Mouse (Mus musculus) c-Kit-positive CD71-positive TER-119-negative erythroid progenitor cells, embryonic 14.5 days (primary cell): ENCODE data around the gene Trp53tg5.

Experiments used
- DNase-seq: peaks from one replicate; pipeline ENCODE4 v3.0.0-alpha.2; 2013; ENCODE audit warnings: low read depth

Trp53tg5 gene

DNA sequence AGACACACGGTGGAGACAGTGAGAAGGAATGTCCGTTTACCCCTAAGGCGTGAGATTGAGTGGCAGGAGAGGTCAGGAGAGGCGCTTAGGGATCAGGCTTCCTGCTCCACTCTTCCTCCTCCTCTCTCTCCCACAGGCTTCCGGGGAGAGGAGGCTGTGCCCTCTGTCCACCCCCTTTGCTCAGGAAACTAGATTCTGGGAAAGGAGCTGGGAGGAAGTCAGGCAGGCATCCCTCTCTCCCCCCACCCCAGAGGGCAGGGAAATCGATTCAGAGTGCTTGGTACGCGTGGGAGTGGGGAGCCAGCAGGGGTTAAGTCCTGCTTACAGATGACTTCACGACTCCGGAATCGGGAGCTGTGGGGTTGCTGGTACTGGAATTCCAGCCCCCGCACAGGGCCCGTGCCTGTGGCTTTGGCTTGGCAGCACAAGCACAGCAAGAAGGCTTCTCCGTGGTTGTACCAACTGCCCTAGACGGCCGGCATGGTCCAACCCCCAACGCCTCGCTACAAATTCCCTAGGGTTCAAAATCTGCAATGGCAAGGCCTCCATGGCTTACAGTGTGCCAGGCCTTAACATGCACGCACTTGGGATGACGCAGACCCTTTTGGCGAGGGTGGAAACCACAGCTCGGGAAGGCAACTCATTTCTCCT lies 40.9 kb downstream of the Trp53tg5 start:
- no peak for DNase-seq

DNA sequence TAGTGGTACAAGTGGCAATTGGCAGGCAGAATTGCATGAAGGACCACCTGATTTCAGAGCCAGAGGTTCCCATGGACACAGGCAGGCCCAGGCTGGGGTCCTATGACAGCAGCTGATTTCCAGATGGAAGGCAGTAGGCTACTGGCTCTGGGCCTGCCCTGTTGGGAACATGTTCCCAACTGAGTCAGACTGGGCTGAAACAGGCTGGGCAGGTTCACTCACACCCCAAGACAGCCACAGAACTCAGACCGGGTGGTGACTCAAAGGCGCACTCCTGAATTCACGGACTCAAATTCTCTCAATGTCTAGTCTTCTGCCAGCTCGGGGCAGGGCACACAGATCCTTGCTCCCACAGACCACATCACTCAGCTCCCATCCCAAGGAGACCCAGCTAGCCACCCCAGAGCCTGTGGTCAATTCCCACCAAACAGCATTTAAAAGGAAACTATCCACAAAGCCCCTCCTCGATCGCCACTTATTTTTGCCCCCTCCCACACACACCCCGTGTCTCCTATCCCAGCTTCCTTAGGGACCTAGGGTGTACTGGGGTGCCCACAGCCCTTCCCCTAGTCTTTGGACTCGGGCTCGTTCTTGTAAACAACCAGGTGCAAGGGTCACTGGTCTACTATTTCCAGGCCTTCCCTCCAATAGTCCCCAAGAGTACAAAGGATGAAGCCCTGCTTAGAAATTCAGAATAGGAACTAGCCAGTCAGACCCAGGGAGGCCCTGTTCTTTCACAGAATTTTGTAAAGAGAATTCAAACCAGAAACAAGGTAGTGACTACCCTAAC lies 41.7 kb downstream of the Trp53tg5 start:
- DNase-seq, result no peak

DNA sequence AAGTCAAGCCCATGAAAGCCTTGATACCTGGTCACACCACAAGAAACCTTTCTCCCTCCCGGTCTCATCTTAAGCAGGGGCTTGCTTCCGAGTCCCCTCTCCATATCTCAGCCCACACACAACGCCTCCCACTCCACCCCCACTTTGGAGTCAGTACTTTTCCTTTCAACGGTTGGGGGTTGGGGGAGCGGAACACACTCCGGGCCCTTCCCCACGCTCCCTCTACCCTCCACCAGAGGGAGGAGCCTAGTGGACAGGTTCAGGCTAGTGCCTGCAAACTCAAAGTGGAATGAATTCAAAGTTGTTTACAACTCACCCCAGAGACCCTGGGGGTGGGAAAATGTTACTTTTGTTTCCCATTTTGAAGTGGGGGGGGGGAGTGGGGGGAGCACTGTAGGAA lies 42.8 kb downstream of the Trp53tg5 start:
- no peak for DNase-seq

DNA sequence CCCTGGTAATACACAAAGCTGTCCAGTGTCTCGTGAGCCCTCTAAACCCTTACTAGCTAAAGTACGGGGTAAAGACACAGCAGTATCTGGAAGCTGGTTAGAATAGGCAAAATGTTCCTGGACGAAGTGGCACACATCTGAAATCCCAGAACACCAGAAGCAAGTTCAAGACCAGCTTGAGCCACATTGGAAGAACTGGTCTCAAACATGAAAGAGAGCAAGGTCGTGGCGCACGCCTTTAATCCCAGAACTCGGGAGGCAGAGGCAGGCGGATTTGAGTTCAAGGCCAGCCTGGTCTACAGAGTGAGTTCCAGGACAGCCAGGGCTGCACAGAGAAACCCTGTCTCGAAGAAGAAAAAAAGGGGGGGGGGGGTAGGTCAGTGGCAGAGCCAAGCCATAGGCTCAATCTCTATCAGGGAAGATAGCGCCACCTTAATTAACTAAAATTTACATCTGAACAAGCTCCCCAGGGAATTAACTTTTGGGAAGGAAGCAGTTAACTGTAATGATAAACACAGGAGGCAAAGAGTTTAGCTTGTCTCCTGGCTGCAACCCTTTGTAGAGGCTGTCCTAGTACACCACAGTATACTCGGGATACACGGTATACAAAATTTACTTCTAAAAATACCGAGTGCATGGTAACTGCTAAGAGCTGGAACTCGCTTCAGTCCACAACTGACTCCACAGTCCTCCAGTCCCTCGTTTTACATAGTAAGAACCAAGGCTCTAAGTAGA lies 43.5 kb downstream of the Trp53tg5 start:
- no peak for DNase-seq

GRCm38 (mm10) chr2:164428451-164428850 lies 45.1 kb downstream of the Trp53tg5 start:
- DNase-seq, result no peak

DNA sequence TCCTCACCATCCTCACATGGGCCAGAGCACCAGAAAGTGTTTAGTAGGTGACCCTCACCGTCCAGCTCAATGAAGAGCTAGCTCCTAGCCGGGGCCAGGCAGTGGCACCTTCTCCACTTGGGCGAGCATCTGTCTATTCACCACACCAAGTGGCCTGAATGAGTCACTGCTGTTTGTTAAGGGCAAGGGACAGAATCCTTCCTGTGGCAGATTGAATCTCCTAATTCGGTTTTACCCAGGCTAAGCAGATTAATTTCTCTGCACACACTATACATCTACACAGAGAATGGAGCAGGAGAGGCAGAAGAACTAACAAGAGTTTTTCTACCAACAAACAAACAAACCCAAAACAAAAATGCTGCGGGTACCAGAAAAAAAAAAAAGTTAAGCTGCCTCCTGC lies 46.6 kb downstream of the Trp53tg5 start:
- DNase-seq, result no peak

- DNase-seq, result no peak
Observed at GRCm38 (mm10) chr2:164426121-164426520, 47.4 kb downstream of the Trp53tg5 start.

DNA sequence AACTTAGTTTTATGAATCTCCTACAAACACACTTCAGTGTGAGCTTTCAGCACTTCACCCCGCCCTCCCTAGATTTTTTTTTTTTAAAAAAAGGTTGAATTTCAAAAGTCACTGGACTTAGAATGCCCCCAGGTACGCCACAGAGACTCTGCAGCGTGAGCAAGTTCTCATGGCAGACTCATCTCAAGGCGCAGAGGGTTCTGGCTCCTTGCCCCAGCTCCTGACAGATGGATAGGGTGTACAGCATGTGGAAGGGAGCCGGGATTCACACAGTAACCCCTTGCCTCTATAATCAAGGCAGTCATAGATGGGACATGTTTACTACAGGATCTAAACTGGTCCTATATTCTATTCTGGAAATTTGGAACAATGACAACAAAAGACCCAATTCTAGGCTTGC lies 48.1 kb downstream of the Trp53tg5 start:
- DNase-seq, result no peak

DNA sequence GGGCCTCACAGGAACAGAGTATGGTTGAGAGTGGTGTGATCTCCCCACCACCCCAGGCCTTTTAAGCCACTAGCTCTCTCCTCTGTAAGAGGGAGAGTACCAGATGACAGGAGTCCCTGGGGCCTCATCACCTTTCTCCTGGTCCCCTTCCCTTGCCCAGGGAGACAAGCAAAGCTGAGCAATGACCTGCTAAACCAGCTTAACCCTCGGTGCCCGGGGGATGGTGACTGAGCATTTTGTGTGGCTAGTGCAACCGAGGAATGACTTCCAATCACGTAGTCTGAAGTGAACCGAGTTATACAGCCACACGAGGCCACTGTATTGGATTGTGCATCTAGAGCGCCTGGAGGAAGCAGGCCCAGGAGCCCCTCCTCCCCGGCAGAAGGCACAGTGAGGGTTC lies 49.1 kb downstream of the Trp53tg5 start:
- DNase-seq, result no peak

GRCm38 (mm10) chr2:164423464-164423863 lies 50.1 kb downstream of the Trp53tg5 start:
- no peak for DNase-seq

- no peak for DNase-seq
Observed at GRCm38 (mm10) chr2:164422675-164423393, 50.7 kb downstream of the Trp53tg5 start.

DNA sequence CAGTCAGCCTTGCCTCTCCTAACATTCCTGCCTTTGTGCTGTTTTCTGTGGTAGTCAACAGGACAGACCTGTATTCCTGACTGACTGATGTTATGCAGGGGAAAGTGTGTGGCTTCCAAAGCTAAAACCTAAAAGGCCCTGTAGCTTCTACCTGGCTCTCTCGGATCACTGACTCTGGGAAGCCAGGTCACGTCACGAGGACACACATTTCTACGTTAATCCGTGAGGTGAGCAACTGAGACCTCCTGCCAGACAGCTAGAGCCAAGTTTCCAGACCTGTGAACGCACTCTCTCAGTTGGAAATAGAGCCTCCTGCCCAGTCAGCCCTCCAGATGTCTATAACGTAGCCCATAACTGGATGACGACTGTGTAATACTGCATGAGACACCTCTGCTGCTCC lies 51.5 kb downstream of the Trp53tg5 start:
- DNase-seq, result no peak

GRCm38 (mm10) chr2:164421306-164421705 lies 52.2 kb downstream of the Trp53tg5 start:
- no peak for DNase-seq
